Mouse (Mus musculus): ENCODE measurements around the gene Scn4a. TPM values are rescaled to one million over a fixed set of nuclear protein-coding genes. Genes with fewer than 3 reads are reported as not detected.

The Scn4a gene
- total RNA-seq, 2 experiments from 2014 or later = not detected

DNA sequence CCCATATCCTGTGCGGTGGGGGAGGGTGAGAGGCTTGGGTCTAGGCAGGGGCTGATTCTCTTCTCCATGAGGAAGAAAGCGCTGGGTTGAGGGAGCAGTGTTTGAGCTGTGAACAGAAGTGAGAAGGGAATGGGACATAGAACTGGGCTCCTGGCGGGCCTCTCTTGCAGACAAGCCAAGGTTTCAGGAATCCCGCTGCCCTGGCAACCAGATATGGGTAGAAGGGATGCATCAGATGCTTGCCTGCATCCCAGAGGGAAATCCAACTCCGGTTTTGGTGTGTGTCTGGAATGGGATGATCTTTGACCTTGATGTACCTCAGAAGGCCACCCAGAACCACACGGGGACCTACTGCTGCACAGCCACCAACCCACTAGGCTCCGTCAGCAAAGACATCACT, 66.9 kb downstream of the Scn4a start:
- no peak for DNase-seq (ENCODE audit: low spot score in 2 of 2)
- intact Hi-C loops (cut with DNase I) = no loop called here

GRCm38 (mm10) chr11:106284126-106284525, 69.0 kb downstream of the Scn4a start:
- intact Hi-C loops (cut with DNase I) = no loop called here
- DNase-seq (ENCODE audit: low spot score in 2 of 2) = no peak

GRCm38 (mm10) chr11:106283371-106283770, 69.7 kb downstream of the Scn4a start:
- intact Hi-C loops (cut with DNase I) = no loop called here
- no peak for DNase-seq (ENCODE audit: low spot score in 2 of 2)

DNA sequence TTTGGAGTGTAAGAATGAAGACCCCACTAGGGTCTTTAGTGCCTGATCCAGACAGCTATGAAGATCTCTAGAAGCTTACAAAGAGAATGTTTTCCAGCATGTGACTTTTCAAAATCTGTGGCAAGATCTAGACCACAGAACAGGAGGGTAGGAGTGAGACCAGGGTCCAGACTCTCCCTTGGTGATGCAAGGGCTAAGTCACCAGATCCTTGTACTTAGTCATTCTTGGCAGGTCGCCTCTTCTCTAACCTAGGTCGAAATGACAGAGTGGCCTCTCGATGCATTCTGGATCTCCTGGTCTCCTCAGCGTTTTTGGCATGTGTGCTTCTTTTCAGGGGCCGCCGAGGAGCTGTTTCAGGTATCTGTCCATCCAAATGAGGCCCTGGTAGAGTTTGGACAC, 70.6 kb downstream of the Scn4a start:
- DNase-seq (ENCODE audit: low spot score in 2 of 2) = no peak
- intact Hi-C loops (cut with DNase I) = no loop called here

- peak; percentile 90 to 91 for DNase-seq (ENCODE audit: low spot score in 2 of 2)
- intact Hi-C loops (cut with DNase I) = no loop called here
Observed at GRCm38 (mm10) chr11:106276454-106276853, 76.6 kb downstream of the Scn4a start, which contains the start of gene Tcam1. TSS of gene Tcam1 (plus strand) at chr11:106276672.

GRCm38 (mm10) chr11:106274971-106275411, 78.1 kb downstream of the Scn4a start:
- no peak for DNase-seq (ENCODE audit: low spot score in 2 of 2)
- intact Hi-C loops (cut with DNase I) = no loop called here

- intact Hi-C loops (cut with DNase I) = no loop called here
Observed at GRCm38 (mm10) chr11:106274374-106274773, 78.7 kb downstream of the Scn4a start.

DNA sequence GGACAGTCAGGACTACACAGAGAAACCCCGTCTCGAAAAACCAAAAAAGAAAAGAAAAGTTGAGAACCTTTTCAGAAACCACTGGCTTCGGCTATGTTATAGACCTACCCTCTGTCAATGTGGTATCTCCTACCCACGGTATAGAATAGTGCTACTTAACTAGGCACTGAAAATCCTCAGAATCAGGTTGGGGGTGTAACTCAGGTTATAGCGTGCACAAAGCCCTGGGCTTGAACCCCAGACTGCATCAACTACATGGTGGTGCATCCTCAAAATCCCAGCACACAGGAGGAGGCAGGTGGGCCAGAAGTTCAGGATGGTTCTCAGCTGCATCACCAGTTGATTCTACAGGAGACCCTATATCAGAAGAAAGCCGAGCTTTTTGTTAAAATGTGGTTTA, 79.3 kb downstream of the Scn4a start:
- intact Hi-C loops (cut with DNase I) = no loop called here
- DNase-seq (ENCODE audit: low spot score in 2 of 2) = no peak

More at GRCm38 (mm10) chr11:106274374-106274773, 78.7 kb downstream of the Scn4a start:
- no peak for DNase-seq (ENCODE audit: low spot score in 2 of 2)

DNA sequence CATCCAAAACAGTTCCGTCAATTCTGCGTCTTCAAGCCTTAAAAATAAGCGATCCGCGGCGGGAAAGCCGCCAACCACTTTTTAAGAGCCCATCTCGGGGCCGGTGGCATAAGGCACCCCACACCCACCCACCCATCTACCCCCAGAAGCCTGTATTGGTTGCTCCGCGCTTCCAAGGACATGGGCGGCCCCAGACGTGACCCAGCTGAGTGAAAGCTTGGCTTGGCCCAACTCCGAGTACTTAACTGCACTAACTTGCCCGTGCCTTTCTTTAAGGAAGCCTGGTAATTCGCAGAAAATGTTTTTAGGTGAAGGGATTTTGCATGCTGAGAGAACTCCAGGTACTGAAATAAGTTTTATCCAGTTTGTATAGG, 79.8 kb downstream of the Scn4a start:
- DNase-seq (ENCODE audit: low spot score in 2 of 2) = no peak
- intact Hi-C loops (cut with DNase I) = no loop called here

DNA sequence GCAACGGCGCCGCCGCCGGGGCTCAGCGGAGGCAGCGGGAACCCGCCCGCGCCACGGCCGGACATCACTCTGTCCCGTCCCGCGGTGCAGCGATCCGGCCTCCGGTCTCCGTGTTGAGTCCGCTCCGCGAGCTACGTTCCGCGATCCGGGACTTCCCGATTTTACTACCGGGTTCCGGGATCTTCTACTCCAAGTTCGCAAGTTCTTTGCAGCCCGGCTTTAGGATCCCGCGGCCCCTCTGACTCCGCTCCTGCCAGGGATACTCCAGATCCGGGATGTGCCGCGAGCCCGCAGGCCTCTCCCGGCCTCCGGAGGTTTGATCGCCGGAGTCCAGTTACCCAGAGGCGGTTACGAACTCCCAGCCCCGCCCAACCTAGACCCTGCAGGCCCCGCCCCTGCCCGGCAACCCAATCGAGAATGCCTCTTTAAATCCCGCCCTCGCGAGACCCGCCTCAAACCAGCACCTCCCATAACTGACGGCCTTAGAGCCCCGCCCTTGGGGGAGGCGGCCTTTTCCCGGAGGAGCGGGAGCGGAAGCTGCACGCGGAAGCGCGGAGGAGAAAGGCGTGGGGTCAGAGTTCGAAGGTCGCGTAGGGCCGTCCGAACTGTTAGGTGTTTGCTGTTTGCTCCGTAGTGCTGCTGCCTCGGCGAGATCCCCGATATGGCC, 80.3 kb downstream of the Scn4a start, which contains the start of gene Smarcd2:
Gene Smarcd2 (minus strand): TSS at position 329 of the 667 bp plus-strand sequence.
- peak; percentile 98 to 99 for DNase-seq (ENCODE audit: low spot score in 2 of 2)
- intact Hi-C loops (cut with DNase I) = no loop called here

DNA sequence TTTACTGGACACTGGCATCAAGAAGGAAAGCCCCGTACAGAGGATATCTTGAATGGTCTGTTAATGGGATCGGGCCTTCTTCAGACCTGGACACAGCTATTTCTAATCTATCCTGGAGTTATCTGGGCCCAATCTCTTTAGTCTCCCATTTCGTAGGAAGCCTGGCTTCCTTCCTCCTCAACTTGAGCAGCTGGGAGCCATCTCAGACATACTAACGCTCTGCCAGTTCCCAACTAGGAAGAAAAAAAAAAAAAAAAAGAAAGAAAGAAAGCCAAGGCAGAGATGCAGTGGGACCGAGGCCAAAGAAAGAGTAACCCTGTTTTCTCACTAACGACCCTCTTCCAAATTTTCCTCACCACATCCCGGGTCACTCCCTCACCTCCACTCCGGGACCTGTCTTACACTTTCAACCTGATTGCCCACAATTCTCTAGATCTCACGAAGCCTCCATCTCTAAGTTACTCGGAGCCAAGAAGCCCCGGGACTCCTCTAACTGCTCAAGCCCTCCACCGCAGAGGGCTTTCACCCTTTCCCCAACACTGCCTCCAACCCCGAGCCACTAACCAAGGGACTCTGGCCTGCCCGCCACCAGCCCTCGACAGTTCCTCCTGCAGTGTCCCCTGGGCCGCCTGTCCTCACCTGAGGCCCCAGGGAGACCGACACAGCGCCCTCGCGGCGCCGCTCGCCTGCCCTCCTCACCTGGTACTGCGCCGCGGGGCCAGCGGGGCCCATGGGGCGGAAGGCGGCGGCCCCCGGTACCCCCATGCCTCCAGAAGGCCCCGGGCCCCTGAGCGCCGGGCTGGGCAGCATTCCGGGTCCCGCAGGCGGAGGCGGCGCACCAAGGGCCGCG, 81.1 kb downstream of the Scn4a start:
- intact Hi-C loops (cut with DNase I) = no loop called here
- peak in 1 of 2 experiments; percentile 54 for DNase-seq (ENCODE audit: low spot score in 2 of 2)

DNA sequence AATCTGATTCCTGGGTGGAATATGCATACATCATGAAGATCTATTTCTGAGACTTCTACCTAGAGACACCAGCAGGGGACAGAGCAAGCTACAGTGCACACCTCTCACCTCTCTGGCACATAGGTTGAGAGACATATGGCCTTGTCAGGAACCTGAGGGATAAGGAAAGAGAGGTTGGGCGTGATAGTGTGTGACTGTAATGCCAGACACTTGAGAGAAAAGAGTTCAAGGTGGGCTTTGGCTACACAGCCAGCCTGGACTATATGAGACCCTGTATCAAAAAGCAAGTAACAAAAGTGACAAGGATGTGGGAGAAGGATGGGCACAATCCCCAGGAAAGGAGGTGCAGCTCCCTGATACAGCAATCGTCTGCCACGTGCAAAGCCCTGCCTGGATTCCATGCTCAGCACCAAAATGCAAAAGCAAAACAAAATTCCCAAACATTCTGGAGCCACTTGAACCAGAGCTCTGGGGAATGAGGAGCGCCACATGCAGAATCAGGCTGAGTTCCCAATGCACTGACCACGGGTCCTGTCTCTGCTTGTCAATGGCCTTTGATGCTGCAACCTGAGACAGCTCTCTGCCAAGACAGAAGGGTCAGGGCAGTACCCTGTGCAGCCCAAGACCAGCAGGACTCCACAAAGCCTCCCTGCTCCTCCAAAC, 81.8 kb downstream of the Scn4a start:
- intact Hi-C loops (cut with DNase I) = no loop called here
- no peak for DNase-seq (ENCODE audit: low spot score in 2 of 2)

DNA sequence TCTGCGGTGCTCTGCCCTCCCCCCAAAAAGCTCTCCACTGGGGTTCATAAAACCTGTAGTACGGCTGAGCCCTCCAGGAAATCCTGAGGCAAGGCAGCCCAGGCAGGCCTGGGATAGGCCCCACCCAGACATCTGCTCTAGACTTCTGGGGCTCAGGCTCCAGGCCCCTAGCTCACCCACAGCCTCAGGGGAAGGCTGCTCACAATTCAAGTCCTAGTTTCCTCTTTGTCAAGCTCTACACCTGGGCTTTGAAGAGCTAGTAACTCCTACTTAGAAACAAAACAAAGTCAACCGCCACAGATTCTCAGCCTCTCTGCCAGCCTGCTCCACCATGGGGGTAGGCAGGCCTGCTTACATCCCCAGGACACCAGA, 84.0 kb downstream of the Scn4a start:
- DNase-seq (ENCODE audit: low spot score in 2 of 2) = no peak
- intact Hi-C loops (cut with DNase I) = no loop called here

Other genes with a start within 250 kb of the Scn4a start
- not detected for gene Gm10840, start 192.4 kb downstream of the Scn4a start, total RNA-seq (2021)
- gene Limd2, start 192.4 kb downstream of the Scn4a start, total RNA-seq (2021) = 100 to 1,000 TPM in 1 of 2 experiments, 10 to 100 TPM in 1; 98.5 to 104 TPM
- 10 to 100 TPM; 26.6 to 31.2 TPM for gene Strada, start 151.1 kb downstream of the Scn4a start, total RNA-seq (2021)
- 10 to 100 TPM; 79.5 to 86.6 TPM for gene Ccdc47, start 136.9 kb downstream of the Scn4a start, total RNA-seq (2021)
- 10 to 100 TPM; 63.0 to 68.0 TPM for gene Ddx42, start 136.4 kb downstream of the Scn4a start, total RNA-seq (2021)
- gene Ftsj3, start 97.2 kb downstream of the Scn4a start, total RNA-seq (2021) = 10 to 100 TPM; 26.0 to 29.8 TPM
- gene Psmc5, start 97.1 kb downstream of the Scn4a start, total RNA-seq (2021) = 100 to 1,000 TPM; 183 to 198 TPM
- gene Smarcd2, start 80.3 kb downstream of the Scn4a start, total RNA-seq (2021) = 10 to 100 TPM; 17.2 to 20.6 TPM
- under 1 TPM; 0.15 to 0.25 TPM for gene Tcam1, start 76.6 kb downstream of the Scn4a start, total RNA-seq (2021)
- gene Gh, start 51.4 kb downstream of the Scn4a start, total RNA-seq (2021) = not detected
- under 1 TPM; 0.27 to 0.34 TPM for gene Cd79b, start 38.5 kb downstream of the Scn4a start, total RNA-seq (2021)
- not detected for gene Prr29, start 12.2 kb upstream of the Scn4a start, total RNA-seq (2021)
- 1 to 10 TPM; 3.1 to 4.1 TPM for gene Icam2, start 34.8 kb upstream of the Scn4a start, total RNA-seq (2021)
- gene Ern1, start 134.6 kb upstream of the Scn4a start, total RNA-seq (2021) = 1 to 10 TPM; 9.8 to 9.9 TPM

All from left cerebral cortex, postnatal 36 days (tissue).